9 mouse cellular contexts compared by ENCODE assay signal in the genomic region with DNA sequence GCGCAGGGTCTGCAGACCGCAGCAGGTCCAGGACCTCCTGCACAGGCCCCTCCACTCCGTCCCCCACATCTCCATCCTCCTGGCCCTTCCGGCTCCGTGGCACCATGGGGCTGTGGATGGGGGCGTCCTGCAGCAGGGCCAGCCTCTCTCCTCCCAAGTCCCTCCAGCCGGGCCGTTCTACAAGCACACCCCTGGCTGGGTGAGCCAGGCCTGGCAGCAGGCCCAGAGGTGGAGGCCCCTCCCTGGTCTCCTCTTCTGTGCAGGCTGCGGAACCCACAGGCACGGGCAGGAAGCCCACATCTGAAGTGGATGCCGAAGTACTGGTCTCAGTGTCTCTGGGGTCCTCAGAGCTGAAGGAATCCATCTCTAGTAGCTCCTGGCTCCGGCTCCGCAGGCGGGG. TPM values are rescaled to one million over a fixed set of nuclear protein-coding genes. Genes with fewer than 3 reads are reported as not detected.
DNase-seq lines count a peak whose midpoint lies in the region; ATAC-seq lines count a peak whose summit lies in the region.
"Had no signal": no experiment of that assay in that cellular context is flagged by ENCODE, and none has a peak within 500 bp of the region (broad histone marks: within the 10 kb centered on the region; RNA-seq: fewer than 3 reads in every experiment).

No protein-coding gene starts in this region.

- no peak overlapping the region for H3K9ac ChIP-seq in forebrain, embryonic 13.5 days

- no peaks in the 10 kb centered on the region for H3K36me3 ChIP-seq in forebrain, embryonic 13.5 days (ENCODE audit: poor library complexity, severe bottlenecking)
- no peaks in the 10 kb centered on the region for H3K36me3 ChIP-seq in forebrain, embryonic 10.5 days (replicated peaks)

- ATAC-seq in forebrain, embryonic 13.5 days, result peak; percentile 57; the same call in 1 of the 2 replicates
- ATAC-seq in inflammation-experienced regulatory T-cells, adult 6 months, result peak; percentile 38

- H3K27me3 ChIP-seq in forebrain, embryonic 13.5 days, result no peaks in the 10 kb centered on the region
- H3K27me3 ChIP-seq in forebrain, embryonic 10.5 days (ENCODE audit: poor library complexity, severe bottlenecking), result no peaks in the 10 kb centered on the region

- H3K27ac ChIP-seq in forebrain, embryonic 13.5 days, result no peak overlapping the region
- no peak overlapping the region; the same call in 1 of the 2 replicates for H3K27ac ChIP-seq in forebrain, embryonic 10.5 days

- no peak overlapping the region for H3K4me2 ChIP-seq in forebrain, embryonic 13.5 days

- DNase-seq in forebrain, embryonic 10.5 days (ENCODE audit: extremely low spot score, low spot score), result no peak
- DNase-seq in right cerebral cortex, postnatal 4 days, result peak; percentile 30
- no peak for DNase-seq in right cerebral cortex, postnatal 14 days
- peak; percentile 32 for DNase-seq in skeletal muscle tissue, adult 2 months (ENCODE audit: low read depth, low spot score)
- DNase-seq in left cerebral cortex, adult 8-10 months (ENCODE audit: low spot score in 2 of 2), result no peak
- DNase-seq in right cerebral cortex, postnatal 25 days, result no peak

- no peaks in the 10 kb centered on the region for H3K9me3 ChIP-seq in forebrain, embryonic 13.5 days (replicated peaks)
- H3K9me3 ChIP-seq in forebrain, embryonic 10.5 days, result no peaks in the 10 kb centered on the region

- peaks cover 8% of the 10 kb centered on the region; the same call in 1 of the 2 replicates for H3K4me1 ChIP-seq in forebrain, embryonic 13.5 days
- peaks cover 14% of the 10 kb centered on the region for H3K4me1 ChIP-seq in forebrain, embryonic 10.5 days

- 70% methylated on average over 14 of the region's 14 CpGs for WGBS in forebrain, embryonic 13.5 days
- 89% methylated on average over 14 of the region's 14 CpGs for WGBS in forebrain, embryonic 10.5 days

- H3K4me3 ChIP-seq in forebrain, embryonic 13.5 days, result no peak overlapping the region
- no peak overlapping the region for H3K4me3 ChIP-seq in forebrain, embryonic 10.5 days
- H3K4me3 ChIP-seq: myocyte had no signal

RNA-seq across cellular contexts. Expression of a gene that starts 21.1 kb away (rescaled TPM):
- polyA plus RNA-seq in forebrain, embryonic 13.5 days (2015; fragmentation: Nextera tagmentation; extraction: Ambion mirVana), result 0.19 TPM in 2 replicates
- 0.59 and 0.93 TPM in 2 replicates for polyA plus RNA-seq in forebrain, embryonic 10.5 days (2016; fragmentation: Nextera tagmentation; extraction: Ambion mirVana)
- under 1 TPM; 0.16 to 0.49 (median 0.33) TPM for polyA plus RNA-seq in inflammation-experienced regulatory T-cells, adult 6 months (2017; shearing (Covaris generic))
- total RNA-seq in left cerebral cortex, adult 8-10 months (2022), result 1 to 10 TPM in 1 of 4 experiments, under 1 TPM in 3; 0.37 to 1.0 (median 0.65) TPM

RNA-seq across cellular contexts. Expression of a gene that starts 57.5 kb away (rescaled TPM):
- 94.4 and 104 TPM in 2 replicates for polyA plus RNA-seq in forebrain, embryonic 13.5 days (2015; fragmentation: Nextera tagmentation; extraction: Ambion mirVana)
- polyA plus RNA-seq in forebrain, embryonic 10.5 days (2016; fragmentation: Nextera tagmentation; extraction: Ambion mirVana), result 66.0 and 66.4 TPM in 2 replicates
- polyA plus RNA-seq in inflammation-experienced regulatory T-cells, adult 6 months (2017; shearing (Covaris generic)), result 100 to 1,000 TPM; 121 to 180 (median 127) TPM
- total RNA-seq in left cerebral cortex, adult 8-10 months (2022), result 10 to 100 TPM; 40.0 to 54.9 (median 50.1) TPM

Comparison
In these comparisons a context has a peak if more than half of its experiments do, and no peak if none do; other contexts are left out.
1. DNase-seq: peak in right cerebral cortex, postnatal 4 days (single experiment) and skeletal muscle tissue, adult 2 months (single experiment); none in forebrain, embryonic 10.5 days (single experiment), right cerebral cortex, postnatal 14 days (single experiment), left cerebral cortex, adult 8-10 months (0 of 2) and right cerebral cortex, postnatal 25 days (single experiment).